Mouse (Mus musculus): ENCODE measurements at regions not wholly inside any gene's neighbourhood (a gene's known extent, or its start where the extent isn't known, plus 50 kb on each side); places are given as distances from the start of the nearest gene placed in this dataset.

GRCm38 (mm10) chr6:98575227-98575626, 232.7 kb upstream of the Gm765 start:
- TF ChIP-seq CTCF (conservative IDR thresholded peaks at IDR 0.05 in 1 of 2, IDR thresholded peaks at IDR 0.05 in 1 of 2; ENCODE audit: low read depth in 2 of 2, low read length in 2 of 2) (no peak), CHD2 (IDR thresholded peaks at IDR 0.05; ENCODE audit: low read length) (no peak), PAX5 (IDR thresholded peaks at IDR 0.05; ENCODE audit: low read length) (no peak), POLR2A (IDR thresholded peaks at IDR 0.05; ENCODE audit: low read depth, low read length) (no peak), MAX (IDR thresholded peaks at IDR 0.05; ENCODE audit: low read length) (no peak), RCOR1 (conservative IDR thresholded peaks at IDR 0.05; ENCODE audit: low read depth, low read length) (no peak), E2F4 (IDR thresholded peaks at IDR 0.05; ENCODE audit: insufficient replicate concordance, low read depth, low read length) (no peak), SIN3A (IDR thresholded peaks at IDR 0.05; ENCODE audit: low read length) (no peak), CHD1 (IDR thresholded peaks at IDR 0.05; ENCODE audit: low read depth, low read length) (no peak), USF2 (conservative IDR thresholded peaks at IDR 0.05; ENCODE audit: low read depth, low read length) (no peak), MAFK (IDR thresholded peaks at IDR 0.05; ENCODE audit: insufficient replicate concordance, low read length) (no peak), TBP (conservative IDR thresholded peaks at IDR 0.05; ENCODE audit: low read depth, low read length) (no peak), EP300 (IDR thresholded peaks at IDR 0.05; ENCODE audit: low read length) (no peak), MEF2A (IDR thresholded peaks at IDR 0.05; ENCODE audit: borderline replicate concordance, low read depth, low read length) (no peak)

Data from CH12.LX (cell line).